Mouse (Mus musculus): Measurements from ENCODE around the gene Kncn.

DNA sequence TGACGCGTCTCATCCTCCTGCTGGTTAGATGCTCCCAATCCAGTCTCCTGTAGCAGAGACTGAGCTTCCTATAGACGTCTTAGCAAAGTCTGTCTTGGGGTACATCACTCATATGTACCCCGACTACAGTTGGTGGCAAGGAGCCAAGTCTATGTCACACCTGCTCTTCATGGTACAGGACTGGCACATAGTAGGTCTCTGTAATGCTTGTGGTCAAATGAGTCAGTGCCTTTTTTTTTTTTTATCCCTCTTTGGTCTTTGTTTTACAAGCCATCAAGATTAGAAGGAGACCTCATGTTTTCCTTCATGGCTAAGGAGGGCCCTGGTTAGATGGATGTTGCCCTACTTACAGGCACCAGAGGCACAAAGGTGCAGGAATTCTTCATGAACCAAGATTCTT, 43.4 kb upstream of the Kncn start:
- TF ChIP-seq CTCF (conservative IDR thresholded peaks at IDR 0.05; ENCODE audit: low read length), result no peak
- TF ChIP-seq POU5F1 (IDR thresholded peaks at IDR 0.05; ENCODE audit: borderline replicate concordance, low read length), result no peak
